Mouse (Mus musculus) neural tube, embryonic 11.5 days (tissue): ENCODE results near the gene Nat9. TPM values are rescaled to one million over a fixed set of nuclear protein-coding genes. Genes with fewer than 3 reads are reported as not detected.

Source experiments
- ATAC-seq: fragments of 200-750 bp; cut with Nextera tagmentation; 2 replicates; pipeline ENCODE4 v1.8.0; 2017; ENCODE audit warnings: moderate number of reproducible peaks, mild to moderate bottlenecking, moderate TSS enrichment, moderate library complexity; ENCODE audit not compliant: insufficient read depth, low FRiP score, low TSS enrichment
- DNase-seq: peaks from one replicate; pipeline ENCODE4 v3.0.0-alpha.2; 2015; ENCODE audit warnings: low spot score
- H3K27ac ChIP-seq: fragments of 300-500 bp; sonication (generic); 2 replicates; pipeline ENCODE4 v1.5.1; 2014; ENCODE audit warnings: low read depth, mild to moderate bottlenecking, low read length
- H3K27me3 ChIP-seq: fragments of 300-500 bp; sonication (generic); 2 replicates; pipeline ENCODE4 v1.6.1; 2014; ENCODE audit warnings: mild to moderate bottlenecking, low read length, mixed read lengths; ENCODE audit not compliant: control insufficient read depth, insufficient read depth
- H3K36me3 ChIP-seq: fragments of 300-500 bp; sonication (generic); 2 replicates; pipeline ENCODE4 v1.6.1; 2014; ENCODE audit warnings: mild to moderate bottlenecking, low read length, moderate library complexity, mixed read lengths; ENCODE audit not compliant: control insufficient read depth, insufficient read depth
- H3K4me1 ChIP-seq: fragments of 300-500 bp; sonication (generic); 2 replicates; pipeline ENCODE4 v1.6.1; 2014; ENCODE audit warnings: low read length, mixed read lengths; ENCODE audit not compliant: control insufficient read depth, insufficient read depth
- H3K4me2 ChIP-seq: fragments of 300-500 bp; sonication (generic); 2 replicates; pipeline ENCODE4 v1.6.1; 2014; ENCODE audit warnings: low read depth, mild to moderate bottlenecking, moderate library complexity
- H3K4me3 ChIP-seq: fragments of 300-500 bp; sonication (generic); 2 replicates; pipeline ENCODE4 v1.5.1; 2014; ENCODE audit warnings: low read depth, low read length
- H3K9ac ChIP-seq: fragments of 300-500 bp; sonication (generic); 2 replicates; pipeline ENCODE4 v1.6.1; 2014; ENCODE audit warnings: mild to moderate bottlenecking, low read length
- H3K9me3 ChIP-seq: fragments of 300-500 bp; sonication (generic); 2 replicates; pipeline ENCODE4 v1.6.1; 2016; ENCODE audit warnings: low read length; ENCODE audit not compliant: control insufficient read depth
- WGBS: fragments of 180-500 bp; shearing (Covaris S2); extraction: QIAGEN DNeasy Blood & Tissue Kit; methylation state at CpG from one replicate; pipeline ENCODE4 v1.1.7; 2014; 5-methylcytosine and 5-hydroxymethylcytosine counted together
- polyA plus RNA-seq: library from polyadenylated mRNA; unstranded; fragments of >200 nt; fragmentation: Nextera tagmentation; extraction: Ambion mirVana; gene quantifications from 2 replicates; pipeline ENCODE4 v1.2.1, GENCODE M21; 2014

The Nat9 gene
- polyA plus RNA-seq: 20.3 and 20.8 TPM in 2 replicates

DNA sequence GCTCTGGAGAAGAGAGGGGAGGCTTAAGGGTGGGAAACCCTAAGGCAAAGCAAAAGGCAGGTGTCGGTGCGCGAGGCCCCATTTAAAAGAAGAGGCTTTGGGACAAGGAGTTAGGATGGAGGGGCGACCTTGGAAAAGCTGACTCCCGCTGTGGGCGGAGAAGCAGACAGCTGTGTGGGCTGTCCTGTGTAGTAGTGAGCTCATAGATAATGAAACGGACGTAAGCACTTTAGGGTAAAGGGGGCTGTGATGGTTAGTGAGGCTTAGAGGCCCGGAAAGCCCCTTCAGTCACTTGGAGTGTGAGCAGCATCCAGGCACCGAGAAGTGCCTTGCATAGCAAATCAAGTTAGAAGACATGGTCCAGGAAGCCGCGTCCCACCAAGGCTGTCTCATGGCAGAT is at the start of gene Nat9:
Gene Nat9 (minus strand): TSS at position 167 of the 400 bp plus-strand sequence.
- Histone ChIP-seq H3K27ac (peak within 1 kb of the TSS; percentile 56; the same call in 1 of the 2 replicates), H3K4me1 (peaks cover 9% of the 10 kb centered on the region), H3K36me3 (no peaks in the 10 kb centered on the region), H3K4me3 (peak within 1 kb of the TSS; percentile 54), H3K9me3 (no peaks in the 10 kb centered on the region), H3K4me2 (peak within 1 kb of the TSS; percentile 86), H3K27me3 (no peaks in the 10 kb centered on the region), H3K9ac (peak within 1 kb of the TSS; percentile 65)
- ATAC-seq: no peak; the same call in 1 of the 2 replicates
- DNase-seq: no peak
- 9% methylated on average over 12 of the region's 12 CpGs for WGBS

DNA sequence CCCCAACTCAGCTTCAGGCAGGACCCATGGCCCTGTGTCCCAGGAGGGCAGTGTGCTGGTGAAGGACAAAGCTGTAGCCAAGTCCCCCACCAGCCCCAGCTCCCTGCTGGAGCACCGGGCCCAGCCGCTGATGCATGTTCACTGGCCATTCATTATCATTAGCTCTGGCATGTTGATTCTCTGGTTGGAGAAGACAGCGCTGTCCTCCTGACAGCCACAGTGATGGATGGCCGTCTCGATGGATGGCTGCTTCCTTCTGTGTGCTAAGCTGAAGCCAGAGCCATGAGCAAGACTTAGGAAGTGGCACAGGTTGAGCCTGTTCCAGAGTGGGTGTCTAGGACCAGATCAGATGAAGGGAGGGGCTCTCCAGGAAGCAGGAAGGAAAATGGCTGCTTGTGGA is 48.9 kb upstream of the Nat9 start:
- Histone ChIP-seq H3K4me3 (no peak overlapping the region), H3K9ac (no peak overlapping the region), H3K4me2 (no peak overlapping the region), H3K27ac (peak overlapping the region; percentile 28), H3K27me3 (no peaks in the 10 kb centered on the region), H3K36me3 (no peaks in the 10 kb centered on the region), H3K9me3 (no peaks in the 10 kb centered on the region), H3K4me1 (peaks cover 46% of the 10 kb centered on the region)
- 10% methylated on average over 5 of the region's 5 CpGs for WGBS
- ATAC-seq (peak; percentile 36; the same call in 1 of the 2 replicates), DNase-seq (peak; percentile 67)

- Histone ChIP-seq H3K9ac (no peak overlapping the region), H3K36me3 (no peaks in the 10 kb centered on the region), H3K4me1 (peaks cover 41% of the 10 kb centered on the region), H3K27me3 (no peaks in the 10 kb centered on the region), H3K27ac (no peak overlapping the region), H3K9me3 (no peaks in the 10 kb centered on the region), H3K4me3 (no peak overlapping the region), H3K4me2 (no peak overlapping the region)
- DNase-seq: no peak
- ATAC-seq: no peak
- 73% methylated on average over 15 of the region's 15 CpGs for WGBS
Measured at GRCm38 (mm10) chr11:115234320-115235044, 46.8 kb upstream of the Nat9 start.

GRCm38 (mm10) chr11:115233526-115234290 is 46.0 kb upstream of the Nat9 start:
- Histone ChIP-seq H3K4me3 (no peak overlapping the region), H3K9me3 (no peaks in the 10 kb centered on the region), H3K36me3 (no peaks in the 10 kb centered on the region), H3K4me2 (no peak overlapping the region), H3K4me1 (peaks cover 43% of the 10 kb centered on the region), H3K9ac (no peak overlapping the region), H3K27me3 (no peaks in the 10 kb centered on the region), H3K27ac (no peak overlapping the region; the same call in 1 of the 2 replicates)
- DNase-seq: peak; percentile 54
- 44% methylated on average over 20 of the region's 20 CpGs for WGBS
- ATAC-seq: 0 out of 2 replicates have a peak, but pooled peaks have one; percentile 58

GRCm38 (mm10) chr11:115232889-115233288 is 45.2 kb upstream of the Nat9 start:
- 79% methylated on average over 5 of the region's 5 CpGs for WGBS
- Histone ChIP-seq H3K27ac (no peak overlapping the region), H3K36me3 (no peaks in the 10 kb centered on the region), H3K9ac (no peak overlapping the region), H3K27me3 (no peaks in the 10 kb centered on the region), H3K9me3 (no peaks in the 10 kb centered on the region), H3K4me2 (no peak overlapping the region), H3K4me1 (peaks cover 46% of the 10 kb centered on the region), H3K4me3 (no peak overlapping the region)
- no peak for DNase-seq
- no peak for ATAC-seq

GRCm38 (mm10) chr11:115231924-115232323 is 44.3 kb upstream of the Nat9 start:
- H3K4me1 ChIP-seq: peaks cover 46% of the 10 kb centered on the region
- ATAC-seq (no peak), DNase-seq (no peak)
- H3K36me3 ChIP-seq: no peaks in the 10 kb centered on the region
- H3K9me3 ChIP-seq: no peaks in the 10 kb centered on the region
- H3K27me3 ChIP-seq: no peaks in the 10 kb centered on the region
- no peak overlapping the region for H3K27ac ChIP-seq
- no peak overlapping the region for H3K4me2 ChIP-seq
- H3K9ac ChIP-seq: no peak overlapping the region; the same call in 1 of the 2 replicates
- H3K4me3 ChIP-seq: no peak overlapping the region
- WGBS: 53% methylated on average over 9 of the region's 9 CpGs

DNA sequence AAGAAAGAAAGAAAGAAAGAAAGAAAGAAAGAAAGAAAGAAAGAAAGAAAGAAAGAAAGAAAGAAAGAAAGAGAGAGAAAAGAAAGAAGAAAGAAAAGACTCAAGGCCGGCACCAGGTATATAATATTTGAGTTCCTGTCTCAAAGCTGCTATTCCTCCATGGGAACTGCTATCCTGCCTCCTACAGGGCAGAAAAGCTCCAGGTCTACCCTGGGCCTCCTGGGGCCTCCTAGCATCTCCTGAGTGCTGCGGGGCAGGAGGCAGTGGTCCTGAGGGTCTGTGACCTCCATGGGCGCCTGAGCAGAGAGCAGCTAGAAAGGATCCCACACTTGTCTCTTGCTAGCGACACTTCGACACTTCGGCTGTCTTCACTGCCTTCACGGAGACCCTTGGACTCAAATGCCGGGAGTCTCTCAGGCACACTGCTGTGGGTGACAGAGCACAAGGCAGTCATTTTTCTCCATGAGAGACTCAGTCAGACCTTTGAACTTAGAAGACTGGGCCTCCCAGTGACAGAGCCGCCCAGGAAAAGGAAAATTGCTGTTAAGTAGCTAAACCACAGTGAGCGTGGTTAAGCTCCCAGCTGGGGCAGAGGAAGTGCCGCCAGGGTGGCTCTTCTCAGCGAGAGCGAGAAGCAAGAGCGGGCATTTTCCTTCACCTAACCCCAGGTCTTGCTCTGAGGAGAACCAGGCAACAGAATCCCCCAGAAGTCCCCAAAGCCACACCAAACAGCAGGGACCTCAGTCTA is 43.7 kb upstream of the Nat9 start:
- Histone ChIP-seq H3K36me3 (no peaks in the 10 kb centered on the region), H3K4me1 (peaks cover 46% of the 10 kb centered on the region), H3K9me3 (no peaks in the 10 kb centered on the region), H3K4me3 (no peak overlapping the region), H3K27ac (no peak overlapping the region), H3K4me2 (no peak overlapping the region), H3K27me3 (no peaks in the 10 kb centered on the region), H3K9ac (no peak overlapping the region; the same call in 1 of the 2 replicates)
- ATAC-seq: no peak
- WGBS: 55% methylated on average over 14 of the region's 14 CpGs
- DNase-seq: no peak

- H3K9me3 ChIP-seq: no peaks in the 10 kb centered on the region
- H3K4me2 ChIP-seq: no peak overlapping the region
- H3K36me3 ChIP-seq: no peaks in the 10 kb centered on the region
- no peak for DNase-seq
- H3K4me1 ChIP-seq: peaks cover 39% of the 10 kb centered on the region
- H3K9ac ChIP-seq: no peak overlapping the region
- H3K27me3 ChIP-seq: no peaks in the 10 kb centered on the region; the same call in 1 of the 2 replicates
- no peak overlapping the region for H3K27ac ChIP-seq
- H3K4me3 ChIP-seq: no peak overlapping the region
- no peak for ATAC-seq
- 50% methylated on average over 15 of the region's 15 CpGs for WGBS
Measured at GRCm38 (mm10) chr11:115229021-115229930, 41.6 kb upstream of the Nat9 start.
